Mouse (Mus musculus) hindlimb bud, embryonic 11.5 days (tissue): ENCODE results near the gene Ttc1.

Experiments used
- DNase-seq: peaks from one replicate; pipeline ENCODE4 v3.0.0-alpha.2; 2012; ENCODE audit warnings: low read depth, low spot score; ENCODE audit errors: extremely low spot score

Ttc1 gene

DNA sequence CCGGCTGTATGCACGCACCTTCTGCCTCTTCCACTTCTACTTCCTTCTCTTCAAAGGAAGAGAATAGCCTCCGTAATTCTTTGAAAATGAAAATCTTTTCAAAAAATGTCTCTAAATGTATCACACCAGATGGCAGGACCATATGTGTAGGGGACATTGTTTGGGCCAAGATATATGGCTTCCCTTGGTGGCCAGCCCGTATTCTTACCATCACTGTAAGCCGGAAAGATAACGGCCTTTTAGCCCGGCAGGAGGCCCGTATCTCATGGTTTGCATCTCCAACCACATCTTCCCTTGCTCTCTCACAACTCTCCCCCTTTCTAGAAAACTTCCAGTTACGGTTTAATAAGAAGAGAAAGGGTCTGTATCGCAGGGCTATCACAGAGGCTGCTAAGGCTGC lies 42.1 kb downstream of the Ttc1 start:
- no peak for DNase-seq

DNA sequence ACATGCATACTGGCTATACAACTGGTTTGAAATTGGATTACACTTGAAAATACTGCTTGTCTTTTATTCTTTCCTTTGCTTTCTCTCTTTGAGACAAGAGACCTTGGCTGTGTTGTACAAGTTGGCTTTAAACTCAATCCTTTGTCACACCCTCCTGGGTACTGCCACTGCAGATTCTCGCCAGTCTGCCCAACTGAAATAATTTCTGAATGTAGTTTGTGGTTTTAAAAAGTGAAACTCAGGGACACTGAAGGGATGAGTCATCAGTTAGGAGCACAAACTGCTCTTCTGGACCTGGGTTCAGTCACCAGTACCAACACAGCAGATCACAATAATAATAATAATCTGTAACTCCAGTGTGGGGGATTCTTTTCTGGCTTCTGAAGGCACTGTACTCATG lies 44.3 kb downstream of the Ttc1 start:
- DNase-seq = no peak

GRCm38 (mm10) chr11:43700291-43700690 lies 47.5 kb downstream of the Ttc1 start:
- no peak for DNase-seq

GRCm38 (mm10) chr11:43698621-43699020 lies 49.2 kb downstream of the Ttc1 start:
- no peak for DNase-seq

GRCm38 (mm10) chr11:43696623-43697022 lies 51.2 kb downstream of the Ttc1 start:
- DNase-seq = no peak

DNA sequence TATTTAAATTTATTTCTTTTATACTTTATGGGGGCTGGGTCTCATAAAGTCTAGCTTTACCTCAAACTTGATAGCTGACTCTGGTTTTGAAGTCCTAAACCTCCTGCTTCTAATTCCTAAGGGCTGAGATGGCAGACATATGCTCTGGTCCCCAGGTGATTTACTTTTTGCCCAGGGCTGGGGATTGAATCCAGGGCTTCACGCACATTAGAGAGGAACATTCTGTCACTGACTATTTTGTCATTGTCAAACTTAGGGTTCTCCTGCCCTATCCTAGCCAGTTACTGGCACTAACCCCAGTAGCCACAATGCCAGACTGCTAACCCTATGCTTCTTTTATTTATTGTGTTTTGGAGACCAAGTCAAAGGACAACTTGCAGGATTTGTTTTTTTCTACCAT lies 59.0 kb downstream of the Ttc1 start:
- no peak for DNase-seq

GRCm38 (mm10) chr11:43682415-43683217 lies 65.2 kb downstream of the Ttc1 start:
- no peak for DNase-seq

GRCm38 (mm10) chr11:43681472-43682414 lies 66.1 kb downstream of the Ttc1 start, which contains the start of gene Pwwp2a:
Pwwp2a (plus strand) TSS chr11:43681998.
- peak; percentile 96 for DNase-seq
